Mouse (Mus musculus) liver, embryonic 12.5 days (tissue): Measurements from ENCODE around the gene Csrnp2. TPM values are rescaled to one million over a fixed set of nuclear protein-coding genes. Genes with fewer than 3 reads are reported as not detected.
A peak's percentile ranks its signal among the peaks of the same experiment; 100 is the strongest.

Experiments used
- ATAC-seq: fragments of 200-750 bp; cut with Nextera tagmentation; 2 replicates; pipeline ENCODE4 v1.8.0; 2017; ENCODE audit warnings: moderate number of reproducible peaks, mild to moderate bottlenecking, moderate library complexity
- H3K27ac ChIP-seq: fragments of 300-500 bp; sonication (generic); 2 replicates; pipeline ENCODE4 v1.5.1; 2016; ENCODE audit warnings: mild to moderate bottlenecking
- H3K27me3 ChIP-seq: fragments of 300-500 bp; sonication (generic); replicated peaks from 2 replicates; pipeline ENCODE4 v1.6.1; 2016; ENCODE audit warnings: mild to moderate bottlenecking, moderate library complexity
- H3K36me3 ChIP-seq: fragments of 300-500 bp; sonication (generic); 2 replicates; pipeline ENCODE4 v1.6.1; 2016; ENCODE audit warnings: mild to moderate bottlenecking, moderate library complexity
- H3K4me1 ChIP-seq: fragments of 300-500 bp; sonication (generic); 2 replicates; pipeline ENCODE4 v1.6.1; 2016
- H3K4me2 ChIP-seq: fragments of 300-500 bp; sonication (generic); 2 replicates; pipeline ENCODE4 v1.6.1; 2016; ENCODE audit warnings: mild to moderate bottlenecking, moderate library complexity
- H3K4me3 ChIP-seq: fragments of 300-500 bp; sonication (generic); 2 replicates; pipeline ENCODE4 v1.5.1; 2016; ENCODE audit warnings: mild to moderate bottlenecking, moderate library complexity
- H3K9ac ChIP-seq: fragments of 300-500 bp; sonication (generic); 2 replicates; pipeline ENCODE4 v1.6.1; 2016; ENCODE audit warnings: mild to moderate bottlenecking, moderate library complexity
- H3K9me3 ChIP-seq: fragments of 300-500 bp; sonication (generic); replicated peaks from 2 replicates; pipeline ENCODE4 v1.6.1; 2016; ENCODE audit warnings: mild to moderate bottlenecking, moderate library complexity
- WGBS: fragments of 180-500 bp; shearing (Covaris S2); methylation state at CpG from one replicate; pipeline ENCODE4 v1.1.7; 2016; ENCODE audit not compliant: insufficient replicate concordance; 5-methylcytosine and 5-hydroxymethylcytosine counted together
- polyA plus RNA-seq: library from polyadenylated mRNA; unstranded; fragments of >200 nt; fragmentation: Nextera tagmentation; extraction: Ambion mirVana; gene quantifications from 2 replicates; pipeline ENCODE4 v1.2.1, GENCODE M21; 2016

Csrnp2 gene
- polyA plus RNA-seq, 1 experiment from 2014 or later = 2.8 TPM

- H3K27me3 ChIP-seq = no peaks in the 10 kb centered on the region
- peak overlapping the region; percentile 87 for H3K4me3 ChIP-seq
- no peak overlapping the region for H3K27ac ChIP-seq
- peaks cover 30% of the 10 kb centered on the region for H3K4me1 ChIP-seq
- no peaks in the 10 kb centered on the region for H3K9me3 ChIP-seq
- WGBS = 45% methylated on average over 10 of the region's 10 CpGs
- H3K36me3 ChIP-seq = peaks cover 43% of the 10 kb centered on the region
- peak overlapping the region; percentile 91 for H3K4me2 ChIP-seq
- no peak overlapping the region for H3K9ac ChIP-seq
- ATAC-seq = no peak
Measured at GRCm38 (mm10) chr15:100470037-100470436, 25.3 kb downstream of the Csrnp2 start.

GRCm38 (mm10) chr15:100469189-100469545 lies 26.1 kb downstream of the Csrnp2 start:
- peak overlapping the region; percentile 87 for H3K4me3 ChIP-seq
- H3K27ac ChIP-seq = peak overlapping the region; percentile 83
- peak overlapping the region; percentile 91 for H3K4me2 ChIP-seq
- no peaks in the 10 kb centered on the region for H3K9me3 ChIP-seq
- ATAC-seq = peak; percentile 38
- WGBS = 2% methylated on average over 19 of the region's 19 CpGs
- peaks cover 35% of the 10 kb centered on the region for H3K36me3 ChIP-seq
- no peaks in the 10 kb centered on the region for H3K27me3 ChIP-seq
- peak overlapping the region; percentile 81 for H3K9ac ChIP-seq
- peaks cover 29% of the 10 kb centered on the region for H3K4me1 ChIP-seq

GRCm38 (mm10) chr15:100468295-100469188 lies 26.7 kb downstream of the Csrnp2 start, which contains the start of gene Letmd1:
TSS of gene Letmd1 (plus strand) at chr15:100469023.
- 1% methylated on average over 77 of the region's 84 CpGs for WGBS
- peaks cover 29% of the 10 kb centered on the region for H3K4me1 ChIP-seq
- H3K36me3 ChIP-seq = peaks cover 28% of the 10 kb centered on the region
- no peaks in the 10 kb centered on the region for H3K9me3 ChIP-seq
- peak within 1 kb of the TSS; percentile 83 for H3K27ac ChIP-seq
- H3K9ac ChIP-seq = peak within 1 kb of the TSS; percentile 81
- no peaks in the 10 kb centered on the region for H3K27me3 ChIP-seq
- peak within 1 kb of the TSS; percentile 87 for H3K4me3 ChIP-seq
- peak; percentile 89 for ATAC-seq
- peak within 1 kb of the TSS; percentile 91 for H3K4me2 ChIP-seq

GRCm38 (mm10) chr15:100467738-100468137 lies 27.6 kb downstream of the Csrnp2 start:
- Histone ChIP-seq H3K36me3 (peaks cover 21% of the 10 kb centered on the region), H3K4me2 (peak overlapping the region; percentile 91), H3K27me3 (no peaks in the 10 kb centered on the region), H3K4me3 (peak overlapping the region; percentile 87), H3K9me3 (no peaks in the 10 kb centered on the region), H3K4me1 (peaks cover 29% of the 10 kb centered on the region), H3K27ac (no peak overlapping the region), H3K9ac (0 out of 2 replicates have a peak overlapping the region, but pooled peaks have one; percentile 27)
- WGBS = 30% methylated on average over 8 of the region's 8 CpGs
- ATAC-seq = no peak

GRCm38 (mm10) chr15:100465432-100465831 lies 29.9 kb downstream of the Csrnp2 start:
- Histone ChIP-seq H3K4me3 (no peak overlapping the region), H3K4me2 (no peak overlapping the region), H3K9ac (no peak overlapping the region), H3K4me1 (peaks cover 36% of the 10 kb centered on the region), H3K9me3 (no peaks in the 10 kb centered on the region), H3K27ac (no peak overlapping the region), H3K36me3 (no peaks in the 10 kb centered on the region), H3K27me3 (no peaks in the 10 kb centered on the region)
- 62% methylated on average over 2 of the region's 2 CpGs for WGBS
- no peak for ATAC-seq

GRCm38 (mm10) chr15:100463712-100464111 lies 31.6 kb downstream of the Csrnp2 start:
- 18% methylated on average over 6 of the region's 6 CpGs for WGBS
- no peak; the same call in 1 of the 2 replicates for ATAC-seq
- Histone ChIP-seq H3K27me3 (no peaks in the 10 kb centered on the region), H3K4me3 (no peak overlapping the region), H3K36me3 (no peaks in the 10 kb centered on the region), H3K27ac (no peak overlapping the region), H3K9ac (no peak overlapping the region), H3K9me3 (no peaks in the 10 kb centered on the region), H3K4me1 (peaks cover 24% of the 10 kb centered on the region), H3K4me2 (no peak overlapping the region)

GRCm38 (mm10) chr15:100462086-100462485 lies 33.2 kb downstream of the Csrnp2 start:
- Histone ChIP-seq H3K9ac (no peak overlapping the region), H3K4me2 (no peak overlapping the region), H3K27me3 (no peaks in the 10 kb centered on the region), H3K4me3 (no peak overlapping the region), H3K9me3 (no peaks in the 10 kb centered on the region), H3K27ac (no peak overlapping the region), H3K4me1 (peaks cover 20% of the 10 kb centered on the region), H3K36me3 (no peaks in the 10 kb centered on the region)
- 72% methylated on average over 5 of the region's 5 CpGs for WGBS
- no peak for ATAC-seq

- Histone ChIP-seq H3K27ac (no peak overlapping the region), H3K4me2 (no peak overlapping the region), H3K9ac (no peak overlapping the region), H3K4me3 (no peak overlapping the region), H3K4me1 (peaks cover 21% of the 10 kb centered on the region), H3K27me3 (no peaks in the 10 kb centered on the region), H3K9me3 (no peaks in the 10 kb centered on the region), H3K36me3 (no peaks in the 10 kb centered on the region)
- WGBS = 47% methylated on average over 9 of the region's 9 CpGs
- ATAC-seq = no peak
Measured at GRCm38 (mm10) chr15:100461646-100462045, 33.6 kb downstream of the Csrnp2 start.

- Histone ChIP-seq H3K4me2 (peak overlapping the region; percentile 61), H3K9me3 (no peaks in the 10 kb centered on the region), H3K27me3 (no peaks in the 10 kb centered on the region), H3K9ac (peak overlapping the region; percentile 18; the same call in 1 of the 2 replicates), H3K27ac (no peak overlapping the region), H3K36me3 (no peaks in the 10 kb centered on the region), H3K4me3 (peak overlapping the region; percentile 33; the same call in 1 of the 2 replicates), H3K4me1 (peaks cover 21% of the 10 kb centered on the region)
- WGBS = 7% methylated on average over 12 of the region's 12 CpGs
- ATAC-seq = peak; percentile 81
Measured at GRCm38 (mm10) chr15:100460942-100461341, 34.3 kb downstream of the Csrnp2 start.

- no peak overlapping the region for H3K4me3 ChIP-seq
- 30% methylated on average over 10 of the region's 10 CpGs for WGBS
- no peaks in the 10 kb centered on the region for H3K36me3 ChIP-seq
- peaks cover 21% of the 10 kb centered on the region for H3K4me1 ChIP-seq
- no peak overlapping the region for H3K27ac ChIP-seq
- H3K9me3 ChIP-seq = no peaks in the 10 kb centered on the region
- H3K27me3 ChIP-seq = no peaks in the 10 kb centered on the region
- ATAC-seq = no peak
- H3K9ac ChIP-seq = no peak overlapping the region
- peak overlapping the region; percentile 56; the same call in 1 of the 2 replicates for H3K4me2 ChIP-seq
Measured at GRCm38 (mm10) chr15:100458055-100458454, 37.2 kb downstream of the Csrnp2 start.

- 5% methylated on average over 17 of the region's 17 CpGs for WGBS
- H3K27ac ChIP-seq = no peak overlapping the region
- H3K9ac ChIP-seq = no peak overlapping the region
- peak; percentile 68 for ATAC-seq
- H3K4me1 ChIP-seq = peaks cover 21% of the 10 kb centered on the region
- no peaks in the 10 kb centered on the region for H3K9me3 ChIP-seq
- H3K27me3 ChIP-seq = 0 out of 2 replicates have a peak, but pooled peaks cover 4% of the 10 kb centered on the region
- no peaks in the 10 kb centered on the region for H3K36me3 ChIP-seq
- peak overlapping the region; percentile 56 for H3K4me2 ChIP-seq
- H3K4me3 ChIP-seq = peak overlapping the region; percentile 19; the same call in 1 of the 2 replicates
Measured at GRCm38 (mm10) chr15:100457340-100457739, 37.9 kb downstream of the Csrnp2 start.

GRCm38 (mm10) chr15:100456356-100456991 lies 38.8 kb downstream of the Csrnp2 start:
- H3K27me3 ChIP-seq = peaks cover 5% of the 10 kb centered on the region; the same call in 1 of the 2 replicates

More at GRCm38 (mm10) chr15:100456356-100456991, 38.8 kb downstream of the Csrnp2 start:
- no peak overlapping the region for H3K27ac ChIP-seq
- no peak overlapping the region for H3K4me3 ChIP-seq
- peaks cover 21% of the 10 kb centered on the region for H3K4me1 ChIP-seq
- H3K36me3 ChIP-seq = no peaks in the 10 kb centered on the region
- WGBS = 69% methylated on average over 7 of the region's 7 CpGs
- no peak overlapping the region for H3K9ac ChIP-seq
- H3K9me3 ChIP-seq = no peaks in the 10 kb centered on the region
- no peak for ATAC-seq
- H3K4me2 ChIP-seq = no peak overlapping the region
